Mouse (Mus musculus): ENCODE results near the gene Gnat2.

DNA sequence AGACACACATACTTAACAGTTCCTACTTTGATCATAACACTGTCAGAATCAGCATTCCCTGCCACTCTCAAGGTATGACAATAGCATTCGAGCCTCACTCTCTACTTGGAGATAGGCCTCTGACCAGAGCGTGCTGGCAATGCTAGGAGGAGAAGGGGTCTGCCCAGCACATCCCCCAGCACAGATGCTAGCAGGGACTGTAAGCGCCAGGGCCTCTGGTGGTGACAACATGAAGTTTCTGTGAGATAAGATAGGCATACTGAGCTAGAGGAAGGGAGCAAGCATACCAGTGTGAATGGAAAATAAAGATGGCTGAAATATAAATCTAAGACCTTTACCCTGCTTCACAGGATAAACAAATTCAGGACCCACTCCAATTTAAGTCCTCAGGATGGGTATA lies 12.7 kb downstream of the Gnat2 start:
- no peak for TF ChIP-seq CTCF (IDR thresholded peaks at IDR 0.05; ENCODE audit: low read depth, low read length)
- no peak for TF ChIP-seq GATA1 (IDR thresholded peaks at IDR 0.05; ENCODE audit: borderline replicate concordance, low read length)
- no peak for TF ChIP-seq TAL1 (conservative IDR thresholded peaks at IDR 0.05; ENCODE audit: low read depth, low read length)
- TF ChIP-seq POLR2AphosphoS5 (IDR thresholded peaks at IDR 0.05; ENCODE audit: insufficient replicate concordance, low read depth, low read length) = no peak
- no peak for TF ChIP-seq GATA2 (IDR thresholded peaks at IDR 0.05; ENCODE audit: borderline replicate concordance, low read depth, low read length)
